In genomic region chr19:24999201-24999886, GRCm38 (mm10) we compare ENCODE assay signal across 8 mouse cellular contexts. TPM values are rescaled to one million over a fixed set of nuclear protein-coding genes. Genes with fewer than 3 reads are reported as not detected.
DNase-seq lines count a peak whose midpoint lies in the region; ATAC-seq and TF ChIP-seq lines count a peak whose summit lies in the region.

TSS of gene Dock8 (plus strand) at chr19:24999534.

- peak within 1 kb of the TSS; percentile 86 for H3K4me3 ChIP-seq in ES-Bruce4 (ENCODE audit: low read depth, low read length)
- peak within 1 kb of the TSS; percentile 80 for H3K4me3 ChIP-seq in brown adipose tissue, adult 24 weeks (ENCODE audit: insufficient read depth, low read depth, low read length)
- peak within 1 kb of the TSS; percentile 76 for H3K4me3 ChIP-seq in hindbrain, embryonic 12.5 days

- no peak for TF ChIP-seq CTCF in ES-Bruce4 (IDR thresholded peaks at IDR 0.05; ENCODE audit: low read depth, low read length)

- under 1% methylated on average over 92 of the region's 109 CpGs for WGBS in hindbrain, embryonic 12.5 days

- H3K4me1 ChIP-seq in ES-Bruce4 (ENCODE audit: control insufficient read depth, insufficient read depth, low read length), result no peaks in the 10 kb centered on the region
- H3K4me1 ChIP-seq in brown adipose tissue, adult 24 weeks (ENCODE audit: control insufficient read depth, insufficient read depth, insufficient read length, low read length), result no peaks in the 10 kb centered on the region; the same call in 1 of the 2 replicates
- H3K4me1 ChIP-seq in hindbrain, embryonic 12.5 days, result peaks cover 9% of the 10 kb centered on the region

- H3K36me3 ChIP-seq in ES-Bruce4 (ENCODE audit: control insufficient read depth, insufficient read depth, low read length, poor library complexity, severe bottlenecking), result no peaks in the 10 kb centered on the region; the same call in 1 of the 2 replicates
- H3K36me3 ChIP-seq in hindbrain, embryonic 12.5 days, result no peaks in the 10 kb centered on the region

- H3K9ac ChIP-seq in ES-Bruce4 (ENCODE audit: low read depth, poor library complexity, severe bottlenecking), result peak within 1 kb of the TSS; percentile 95
- peak within 1 kb of the TSS; percentile 59 for H3K9ac ChIP-seq in hindbrain, embryonic 12.5 days

- peaks cover 20% of the 10 kb centered on the region for H3K27me3 ChIP-seq in ES-Bruce4 (ENCODE audit: control insufficient read depth, insufficient read depth, low read length, poor library complexity, severe bottlenecking)
- H3K27me3 ChIP-seq in hindbrain, embryonic 12.5 days, result peaks cover 67% of the 10 kb centered on the region

- no peak within 1 kb of the TSS for H3K27ac ChIP-seq in ES-Bruce4 (ENCODE audit: insufficient read depth, low read length)
- peak within 1 kb of the TSS; percentile 61 for H3K27ac ChIP-seq in brown adipose tissue, adult 24 weeks (replicated peaks; ENCODE audit: low read depth, low read length)
- no peak within 1 kb of the TSS for H3K27ac ChIP-seq in hindbrain, embryonic 12.5 days

- H3K4me2 ChIP-seq in hindbrain, embryonic 12.5 days (replicated peaks), result peak within 1 kb of the TSS; percentile 98

- no peak for TF ChIP-seq EP300 in ES-Bruce4 (IDR thresholded peaks at IDR 0.05; ENCODE audit: insufficient read depth, low read depth, low read length)

- TF ChIP-seq POLR2A in ES-Bruce4 (IDR thresholded peaks at IDR 0.05; ENCODE audit: insufficient read depth, low read length), result no peak

- ATAC-seq in hindbrain, embryonic 12.5 days (ENCODE audit: low FRiP score), result peak; percentile 46; the same call in 1 of the 2 replicates

- H3K9me3 ChIP-seq in ES-Bruce4 (replicated peaks; ENCODE audit: control insufficient read depth, insufficient read depth, low read length, poor library complexity, severe bottlenecking), result no peaks in the 10 kb centered on the region
- H3K9me3 ChIP-seq in hindbrain, embryonic 12.5 days (replicated peaks), result no peaks in the 10 kb centered on the region

- DNase-seq in frontal cortex, postnatal 25 days (ENCODE audit: low spot score in 2 of 2), result peak; percentile 14 to 17
- DNase-seq in layer of hippocampus, postnatal 36 days, result peak; percentile 18 to 46
- DNase-seq in lung, postnatal 14 days, result peak; percentile 79
- peak; percentile 26 for DNase-seq in ovary, postnatal 10 days (ENCODE audit: low spot score)
- DNase-seq in thymus, postnatal 14 days, result peak; percentile 83

RNA-seq across cellular contexts. Expression of gene Dock8, which starts in this region (rescaled TPM):
- 0.57 and 2.6 TPM in 2 replicates for polyA plus RNA-seq in ES-Bruce4 (2011; ENCODE audit: insufficient read depth, insufficient read length, low read depth, missing spikeins)
- 29.0 and 42.3 TPM in 2 replicates for polyA plus RNA-seq in brown adipose tissue, adult 24 weeks (2012; ENCODE audit: insufficient read depth, insufficient read length, missing spikeins)
- polyA plus RNA-seq in hindbrain, embryonic 12.5 days (2016; fragmentation: Nextera tagmentation; extraction: Ambion mirVana), result 0.80 and 1.7 TPM in 2 replicates
- total RNA-seq in layer of hippocampus, postnatal 36 days (2021), result 1 to 10 TPM; 2.9 to 3.8 TPM

Comparison
In these comparisons a context has a peak if more than half of its experiments do, and no peak if none do; other contexts are left out.
1. DNase-seq: peak in every context shown above with its lines; median percentile 83 in thymus, postnatal 14 days; 79 in lung, postnatal 14 days; 32 in layer of hippocampus, postnatal 36 days; 26 in ovary, postnatal 10 days; 16 in frontal cortex, postnatal 25 days.